Mouse (Mus musculus): ENCODE measurements around the gene Slc22a1.
"Not testable (repeated sequence)": the region's sequence is repeated elsewhere in the genome, so short reads cannot be mapped to it uniquely, and the experiment has no call there.

The Slc22a1 gene

GRCm38 (mm10) chr17:12684412-12684811, 8.8 kb upstream of the Slc22a1 start:
- DNase-seq = no peak

- no peak for DNase-seq
These were observed 8.0 kb upstream of the Slc22a1 start for GRCm38 (mm10) chr17:12683582-12683981.

- DNase-seq = no peak
These were observed 2.6 kb upstream of the Slc22a1 start for GRCm38 (mm10) chr17:12678261-12678660.

- no peak for DNase-seq
These were observed 1.5 kb upstream of the Slc22a1 start for GRCm38 (mm10) chr17:12677139-12677538.

DNA sequence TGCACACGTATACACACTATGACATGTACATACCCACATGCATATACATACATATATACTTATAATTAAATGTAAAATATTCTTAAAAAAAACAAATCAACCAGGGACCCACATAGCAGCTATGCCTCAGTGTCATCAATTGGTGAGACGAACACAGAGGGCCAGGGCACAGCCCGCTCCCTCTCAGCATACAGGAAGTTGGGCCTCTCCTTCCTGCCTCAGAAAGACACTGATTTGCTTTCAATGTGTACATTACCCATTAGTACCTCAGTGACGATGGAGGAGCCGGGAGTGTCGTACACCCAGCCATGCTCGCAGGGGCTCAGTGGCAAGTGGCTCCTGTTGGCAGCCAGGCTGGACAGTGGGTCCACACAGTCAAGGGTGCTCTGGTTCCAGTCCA, 649 bp downstream of the Slc22a1 start:
- DNase-seq = not testable (repeated sequence)

- no peak for DNase-seq
These were observed 1.8 kb downstream of the Slc22a1 start for GRCm38 (mm10) chr17:12673871-12674270.

GRCm38 (mm10) chr17:12672285-12672790, 3.3 kb downstream of the Slc22a1 start:
- DNase-seq = no peak

GRCm38 (mm10) chr17:12671029-12671605, 4.5 kb downstream of the Slc22a1 start:
- no peak for DNase-seq

DNA sequence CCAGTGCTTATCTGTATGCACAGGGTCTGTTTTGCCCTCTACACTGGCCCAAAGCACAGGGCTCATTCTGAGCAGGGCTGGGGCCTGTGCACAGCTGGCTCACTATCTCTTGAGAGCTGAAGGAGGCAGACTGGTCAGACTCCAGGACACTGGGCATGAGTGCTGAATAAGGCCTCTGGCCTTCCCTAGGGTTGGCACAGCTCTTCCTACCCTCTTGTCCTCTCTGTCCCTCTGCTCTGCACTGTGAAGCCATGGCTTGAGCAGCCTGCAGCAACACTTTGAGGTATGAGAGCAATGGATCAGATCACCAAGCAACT, 6.3 kb downstream of the Slc22a1 start:
- DNase-seq = no peak

GRCm38 (mm10) chr17:12668478-12669362, 6.9 kb downstream of the Slc22a1 start:
- no peak for DNase-seq

DNA sequence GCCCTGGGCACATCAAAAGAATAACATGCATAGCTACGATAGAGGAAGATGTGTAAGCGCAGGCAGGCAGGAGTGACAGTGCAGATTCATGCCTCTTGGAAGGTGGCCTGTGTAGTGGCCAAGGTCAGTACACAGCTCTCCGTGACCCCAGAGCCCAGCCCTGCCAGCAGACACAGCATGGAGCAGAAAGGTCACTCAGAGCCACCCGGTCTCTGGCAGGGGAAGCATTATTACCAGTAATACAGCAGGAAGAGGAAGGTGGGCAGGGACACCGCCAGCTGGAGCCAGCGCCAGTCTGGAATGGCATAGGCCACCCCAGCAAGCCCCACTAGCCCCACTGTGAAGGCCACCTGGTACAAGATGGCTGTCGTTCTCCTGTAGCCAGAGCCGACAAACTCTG, 11.5 kb downstream of the Slc22a1 start:
- DNase-seq = no peak

DNA sequence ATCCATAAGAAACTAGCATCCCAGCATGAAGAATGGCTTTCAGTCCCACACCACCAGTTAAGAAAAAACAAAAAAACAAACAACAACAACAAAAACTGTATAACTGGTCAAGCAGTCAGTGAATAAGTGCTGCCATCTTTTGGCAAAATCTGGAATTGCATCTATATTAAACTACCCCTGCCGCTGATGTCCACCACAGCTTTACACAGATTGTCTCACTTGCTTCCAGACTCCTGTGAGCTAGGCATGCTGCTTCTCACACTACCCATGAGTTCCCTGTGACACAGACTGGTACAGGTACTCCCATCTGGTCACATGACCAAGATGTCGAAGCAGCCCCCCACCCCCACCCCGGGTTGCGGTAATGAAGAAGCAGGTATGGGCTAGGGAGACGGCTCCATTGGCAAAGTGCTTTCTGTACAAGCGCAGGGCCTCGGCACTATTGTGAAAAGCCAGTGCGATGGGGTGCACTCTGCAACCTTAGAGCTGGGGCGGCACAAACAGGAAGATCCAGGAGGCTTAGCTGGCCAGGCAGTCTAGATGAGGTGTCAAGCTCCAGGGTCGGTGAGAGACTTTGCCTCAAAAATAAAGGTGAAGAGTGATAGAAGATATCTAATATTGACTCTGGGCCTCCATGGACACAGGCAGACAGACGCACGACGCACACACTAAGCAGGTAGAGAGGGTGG, 14.9 kb downstream of the Slc22a1 start:
- peak in 1 of 2 experiments; percentile 5 for DNase-seq

- DNase-seq = no peak
These were observed 16.4 kb downstream of the Slc22a1 start for GRCm38 (mm10) chr17:12659233-12659632.

- DNase-seq = no peak
These were observed 16.8 kb downstream of the Slc22a1 start for GRCm38 (mm10) chr17:12658784-12659183.

- peak; percentile 15 to 24 for DNase-seq
These were observed 19.8 kb downstream of the Slc22a1 start for GRCm38 (mm10) chr17:12655826-12656225.

GRCm38 (mm10) chr17:12654061-12654460, 21.6 kb downstream of the Slc22a1 start:
- no peak for DNase-seq

- no peak for DNase-seq
These were observed 23.0 kb downstream of the Slc22a1 start for GRCm38 (mm10) chr17:12652604-12653003.

- DNase-seq = no peak
These were observed 30.2 kb downstream of the Slc22a1 start for GRCm38 (mm10) chr17:12645461-12645860.

- no peak for DNase-seq
These were observed 34.5 kb downstream of the Slc22a1 start for GRCm38 (mm10) chr17:12641087-12641486.

DNA sequence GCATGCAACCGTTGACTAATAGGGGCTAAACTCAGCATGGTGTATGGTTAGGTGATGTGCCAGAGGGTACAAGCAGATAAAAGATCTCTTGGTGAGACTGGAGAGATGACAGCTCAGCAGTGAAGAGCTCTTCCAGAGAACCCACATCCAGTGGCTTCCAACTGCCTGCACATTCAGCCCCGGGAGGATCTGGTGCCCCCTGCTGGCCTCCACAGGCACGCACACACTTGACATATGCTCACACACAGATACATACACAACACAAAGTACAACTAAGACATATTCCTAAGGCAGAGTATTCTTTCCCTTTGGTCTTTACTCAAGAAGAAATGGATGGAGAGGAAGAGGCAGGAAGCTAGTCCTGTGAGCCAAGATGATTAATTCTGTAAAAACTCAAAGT, 36.0 kb downstream of the Slc22a1 start:
- DNase-seq = no peak

DNA sequence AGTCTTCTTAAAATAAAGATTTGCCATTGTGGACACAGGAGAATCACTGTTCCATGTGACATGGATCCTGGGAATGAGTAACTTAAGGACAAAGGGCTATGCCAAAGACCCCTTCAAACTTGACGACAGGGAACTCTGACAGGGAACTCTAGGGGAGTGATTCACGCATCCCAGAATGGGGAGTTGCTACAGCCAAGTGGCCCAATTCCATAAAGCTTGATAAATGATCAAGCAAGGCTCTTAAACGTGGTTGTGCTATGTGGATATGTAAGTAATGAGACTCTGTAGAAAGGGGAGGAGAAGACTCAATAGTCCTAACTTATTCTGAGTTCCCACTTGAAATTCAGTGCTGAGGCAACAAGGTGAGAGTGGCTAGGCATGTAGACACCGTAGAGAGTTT, 40.8 kb downstream of the Slc22a1 start:
- no peak for DNase-seq

- no peak for DNase-seq
These were observed 43.6 kb downstream of the Slc22a1 start for GRCm38 (mm10) chr17:12631771-12632600.

Data from thymus, postnatal 36 days (tissue).